Mouse (Mus musculus) liver, embryonic 14.5 days (tissue): ENCODE results near the gene Coq2.

ENCODE experiments used
- CTCF ChIP-seq: IDR thresholded peaks from 2 replicates; pipeline ENCODE4 v1.5.1; 2016; ENCODE audit warnings: antibody characterized with exemption, low read depth, control low read depth
- EP300 ChIP-seq: IDR thresholded peaks from 2 replicates; pipeline ENCODE4 v1.6.1; 2016; ENCODE audit warnings: antibody characterized with exemption, low read depth

- no peak for TF ChIP-seq EP300
- no peak for TF ChIP-seq CTCF
Observed at GRCm38 (mm10) chr5:100613896-100614768, 60.8 kb downstream of the Coq2 start.
